Comparison of ENCODE assay signal across 8 mouse cellular contexts in genomic region chr6:128108324-128109035, GRCm38 (mm10). TPM values are rescaled to one million over a fixed set of nuclear protein-coding genes. Genes with fewer than 3 reads are reported as not detected.
DNase-seq lines count a peak whose midpoint lies in the region; ATAC-seq lines count a peak whose summit lies in the region.

No protein-coding gene starts in this region.

- H3K27me3 ChIP-seq in hindbrain, embryonic 10.5 days (ENCODE audit: insufficient read depth, poor library complexity, severe bottlenecking): no peaks in the 10 kb centered on the region
- no peaks in the 10 kb centered on the region for H3K27me3 ChIP-seq in hindbrain, embryonic 11.5 days (ENCODE audit: control insufficient read depth, insufficient read depth, low read length)

- no peaks in the 10 kb centered on the region for H3K9me3 ChIP-seq in hindbrain, embryonic 10.5 days
- H3K9me3 ChIP-seq in hindbrain, embryonic 11.5 days (ENCODE audit: control insufficient read depth, low read length): no peaks in the 10 kb centered on the region

- H3K27ac ChIP-seq in hindbrain, embryonic 10.5 days: 0 out of 2 replicates have a peak overlapping the region, but pooled peaks have one; percentile 64
- H3K27ac ChIP-seq in hindbrain, embryonic 11.5 days (ENCODE audit: low read depth, low read length): no peak overlapping the region

- no peak overlapping the region for H3K4me2 ChIP-seq in hindbrain, embryonic 11.5 days (replicated peaks; ENCODE audit: low read depth, low read length)

- H3K4me3 ChIP-seq in hindbrain, embryonic 10.5 days: no peak overlapping the region
- H3K4me3 ChIP-seq in hindbrain, embryonic 11.5 days (ENCODE audit: low read depth, low read length): no peak overlapping the region

- H3K36me3 ChIP-seq in hindbrain, embryonic 10.5 days: no peaks in the 10 kb centered on the region
- no peaks in the 10 kb centered on the region for H3K36me3 ChIP-seq in hindbrain, embryonic 11.5 days (ENCODE audit: control insufficient read depth, insufficient read depth, low read length)

- H3K4me1 ChIP-seq in hindbrain, embryonic 10.5 days (replicated peaks): peaks cover 68% of the 10 kb centered on the region
- H3K4me1 ChIP-seq in hindbrain, embryonic 11.5 days (replicated peaks; ENCODE audit: control insufficient read depth, insufficient read depth, low read length): peaks cover 6% of the 10 kb centered on the region

- no peak overlapping the region for H3K9ac ChIP-seq in hindbrain, embryonic 11.5 days (ENCODE audit: low read depth, low read length)

- no peak for DNase-seq in hindbrain, embryonic 10.5 days (ENCODE audit: low spot score)
- no peak for DNase-seq in hindbrain, embryonic 11.5 days (ENCODE audit: low spot score)
- peak; percentile 70 for DNase-seq in Muller cell, postnatal 12 days (ENCODE audit: inconsistent ontology term)
- peak; percentile 83 for DNase-seq in cerebellum, adult 9-10 months
- DNase-seq in kidney, postnatal 10 days: peak; percentile 62
- no peak for DNase-seq in left cerebral cortex, postnatal 36 days (ENCODE audit: low spot score in 2 of 2)
- DNase-seq in urinary bladder, postnatal 10 days (ENCODE audit: low spot score): no peak

- intact Hi-C loops in left cerebral cortex, postnatal 36 days (cut with DNase I): no loop called here

- 91% methylated on average over 7 of the region's 7 CpGs for WGBS in hindbrain, embryonic 10.5 days
- 87% methylated on average over 7 of the region's 7 CpGs for WGBS in hindbrain, embryonic 11.5 days

- ATAC-seq in hindbrain, embryonic 11.5 days (ENCODE audit: low FRiP score): no peak
- ATAC-seq in megakaryocyte progenitor cell, adult 5-6 weeks (replicated peaks; ENCODE audit: poor library complexity): no peak

RNA-seq across cellular contexts. Expression of gene Tspan9, which starts 34.9 kb away (rescaled TPM):
- polyA plus RNA-seq in hindbrain, embryonic 10.5 days (2016; fragmentation: Nextera tagmentation; extraction: Ambion mirVana): 65.7 and 67.8 TPM in 2 replicates
- polyA plus RNA-seq in hindbrain, embryonic 11.5 days (2014; fragmentation: Nextera tagmentation; extraction: Ambion mirVana): 46.2 and 48.9 TPM in 2 replicates
- 10 to 100 TPM; 47.5 to 62.9 TPM for total RNA-seq in left cerebral cortex, postnatal 36 days (2021)
- 0.71 and 2.7 TPM in 2 replicates for total RNA-seq in megakaryocyte progenitor cell, adult 5-6 weeks (2015)
- 2.8 and 4.4 TPM in 2 replicates for total RNA-seq in megakaryocyte progenitor cell, adult 5-6 weeks (2017)

Comparison
In these comparisons a context has a peak if more than half of its experiments do, and no peak if none do; other contexts are left out.
1. DNase-seq: peak in Muller cell, postnatal 12 days (single experiment), cerebellum, adult 9-10 months (single experiment) and kidney, postnatal 10 days (single experiment); none in hindbrain, embryonic 10.5 days (single experiment), hindbrain, embryonic 11.5 days (single experiment), left cerebral cortex, postnatal 36 days (0 of 2) and urinary bladder, postnatal 10 days (single experiment).
2. RNA of gene Tspan9, which starts 34.9 kb away (total RNA-seq): 47.5 to 62.9 TPM in left cerebral cortex, postnatal 36 days; 0.71 to 4.4 TPM in megakaryocyte progenitor cell, adult 5-6 weeks; every median in the first group is over 4 times any median in the second.